Mouse (Mus musculus): ENCODE measurements around the gene Sacm1l. TPM values are rescaled to one million over a fixed set of nuclear protein-coding genes. Genes with fewer than 3 reads are reported as not detected.

Gene Sacm1l
- total RNA-seq, 2 experiments from 2014 or later = 41.1 to 44.5 TPM

DNA sequence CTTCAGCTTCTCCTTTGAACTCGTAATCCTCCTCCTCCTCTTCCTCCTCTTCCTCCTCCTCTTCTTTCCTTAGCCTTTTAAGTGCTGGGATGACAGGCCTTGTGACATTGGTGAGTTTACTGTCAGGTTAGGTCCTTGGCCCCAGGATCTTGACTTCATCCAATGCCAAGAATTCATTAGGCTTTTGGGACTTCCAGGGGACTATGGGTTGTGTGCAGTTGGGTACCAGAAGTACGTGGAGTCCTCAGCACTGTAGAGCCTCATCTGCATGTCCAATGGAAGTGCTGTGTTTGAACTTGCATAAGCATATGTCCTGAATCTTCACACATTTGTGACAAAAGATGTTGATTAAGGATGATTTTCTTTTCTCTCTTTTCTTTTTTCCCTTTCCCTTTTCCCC, 20.6 kb upstream of the Sacm1l start:
- no peak for DNase-seq (ENCODE audit: low spot score in 2 of 2)

DNA sequence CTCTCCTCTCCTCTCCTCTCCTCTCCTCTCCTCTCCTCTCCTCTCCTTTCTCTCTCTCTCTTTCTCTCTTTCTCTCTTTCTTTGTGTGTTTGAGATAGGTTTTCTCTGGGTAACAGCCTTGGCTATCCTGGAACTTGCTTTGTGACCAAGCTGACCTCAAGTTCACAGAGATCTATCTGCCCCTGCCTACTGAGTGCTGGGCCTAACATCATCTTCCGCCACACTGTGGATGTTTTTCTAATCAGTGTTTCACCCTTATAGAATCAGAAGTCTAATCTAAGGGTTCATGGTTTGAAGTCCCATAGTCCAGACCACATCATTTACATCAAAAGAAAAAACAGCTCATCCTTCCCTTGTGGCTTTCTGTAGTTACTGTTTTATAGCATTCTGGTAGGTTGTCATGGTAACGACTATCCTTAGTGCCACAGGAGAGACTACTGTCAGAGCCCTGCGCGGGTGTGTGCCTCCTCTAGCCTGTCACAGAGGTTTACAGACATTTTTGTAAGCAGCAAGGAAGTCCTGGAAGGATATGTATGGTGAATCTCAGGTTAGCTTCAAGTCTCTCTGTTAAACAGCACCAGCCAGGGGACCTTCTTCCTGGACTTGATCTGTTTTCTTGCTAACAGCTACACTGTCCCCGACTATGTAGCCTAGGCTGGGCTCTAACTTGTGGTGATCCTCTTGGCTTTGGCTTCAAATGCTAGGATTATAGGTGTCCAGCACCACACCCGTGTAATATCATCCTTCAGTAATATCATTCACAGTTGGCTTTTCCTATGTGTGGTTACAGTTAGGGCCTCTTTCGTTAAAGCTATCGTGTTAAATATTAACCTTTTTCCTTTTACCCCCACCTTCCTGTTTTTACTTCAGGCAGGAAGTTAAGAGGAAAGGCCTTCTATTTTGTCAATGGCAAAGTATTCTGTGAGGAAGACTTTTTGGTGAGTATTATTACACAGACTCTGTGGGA, 19.6 kb upstream of the Sacm1l start:
- no peak for DNase-seq (ENCODE audit: low spot score in 2 of 2)

DNA sequence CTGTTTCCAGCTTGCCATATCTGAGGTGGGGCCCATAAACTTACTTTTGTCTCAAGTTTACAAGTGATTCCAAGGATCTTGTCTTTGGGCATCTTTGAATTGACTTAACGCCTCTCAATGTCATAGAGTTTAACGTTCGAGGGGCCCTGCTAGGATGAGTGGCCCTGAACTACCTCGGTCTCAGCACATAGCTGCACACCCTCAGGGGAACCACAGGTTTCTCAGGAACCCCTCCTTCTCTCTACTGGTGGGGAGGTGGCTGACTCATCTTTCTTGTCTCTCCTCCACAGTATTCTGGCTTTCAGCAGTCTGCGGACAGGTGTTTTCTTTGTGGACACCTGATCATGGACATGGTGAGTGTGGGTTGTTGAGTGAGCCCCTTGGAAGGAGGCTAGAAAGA, 18.6 kb upstream of the Sacm1l start:
- DNase-seq (ENCODE audit: low spot score in 2 of 2) = no peak

DNA sequence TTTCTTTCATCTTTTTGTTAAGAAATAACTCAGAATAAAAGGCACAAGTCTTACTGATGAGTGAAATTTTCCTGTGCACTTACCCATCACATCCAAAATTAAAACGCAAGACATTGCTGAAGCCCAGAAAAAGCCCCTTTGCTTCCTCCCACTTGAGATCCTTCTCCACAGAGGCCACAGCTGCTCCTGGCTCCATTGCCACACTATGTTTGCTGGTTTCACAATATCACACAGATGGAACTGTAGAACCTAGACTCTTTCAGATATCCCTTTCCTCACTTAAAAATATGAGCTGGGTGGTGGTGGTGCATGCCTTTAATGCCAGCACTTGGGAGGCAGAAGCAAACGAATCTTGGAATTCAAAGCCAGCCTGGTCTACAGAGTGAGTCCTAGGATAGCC, 17.1 kb upstream of the Sacm1l start:
- no peak for DNase-seq (ENCODE audit: low spot score in 2 of 2)

DNA sequence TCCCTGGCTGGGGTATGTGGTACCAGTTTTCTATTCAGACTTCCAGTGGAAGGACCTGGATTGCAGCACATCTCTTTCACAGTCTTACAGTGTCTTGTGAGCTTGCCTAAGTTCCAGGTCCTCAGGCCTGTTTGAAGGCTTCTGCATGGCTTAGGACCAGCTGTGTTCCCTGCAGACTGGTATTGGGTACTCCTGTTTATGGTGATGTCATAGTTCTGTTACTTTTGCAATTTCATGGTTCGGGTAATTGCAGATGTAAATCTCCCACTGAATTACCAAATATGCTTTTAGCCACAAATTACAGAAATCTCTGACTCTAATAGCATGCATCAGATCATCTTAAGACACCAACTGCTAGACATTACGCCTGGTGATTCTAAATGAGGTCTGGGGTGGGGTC, 14.5 kb upstream of the Sacm1l start:
- no peak for DNase-seq (ENCODE audit: low spot score in 2 of 2)

DNA sequence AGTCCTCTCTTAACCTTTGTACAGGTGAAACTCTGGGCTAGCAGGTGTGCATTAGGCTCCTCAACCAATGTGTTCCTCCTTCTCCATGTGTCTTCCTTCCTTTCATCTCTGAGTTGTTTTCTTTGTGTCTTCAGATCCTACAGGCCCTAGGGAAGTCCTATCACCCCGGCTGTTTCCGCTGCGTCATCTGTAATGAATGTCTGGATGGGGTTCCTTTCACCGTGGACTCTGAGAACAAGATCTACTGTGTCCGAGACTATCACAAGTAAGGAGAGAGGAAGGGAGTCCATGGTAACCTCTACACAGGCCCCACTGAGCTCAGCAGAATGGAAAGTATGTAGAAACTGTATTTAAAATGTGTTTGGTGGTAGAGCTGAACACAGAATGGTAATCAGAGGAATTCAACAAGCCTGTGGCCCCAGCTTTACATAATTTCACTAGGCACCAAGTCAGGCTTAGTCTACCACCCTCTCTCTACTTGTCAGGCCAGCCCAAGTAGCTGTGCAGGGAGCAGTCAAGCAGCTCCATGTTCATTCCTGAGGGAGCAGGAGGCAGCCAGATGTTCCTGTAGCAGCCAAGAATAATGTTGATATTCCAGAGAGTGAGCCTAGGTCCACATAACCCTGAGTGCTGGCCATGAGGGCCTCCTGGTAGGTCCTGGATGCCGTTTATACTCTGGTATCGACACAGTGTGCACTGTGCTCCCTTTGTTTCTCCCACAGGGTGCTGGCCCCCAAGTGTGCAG, 12.7 kb upstream of the Sacm1l start:
- DNase-seq (ENCODE audit: low spot score in 2 of 2) = no peak

DNA sequence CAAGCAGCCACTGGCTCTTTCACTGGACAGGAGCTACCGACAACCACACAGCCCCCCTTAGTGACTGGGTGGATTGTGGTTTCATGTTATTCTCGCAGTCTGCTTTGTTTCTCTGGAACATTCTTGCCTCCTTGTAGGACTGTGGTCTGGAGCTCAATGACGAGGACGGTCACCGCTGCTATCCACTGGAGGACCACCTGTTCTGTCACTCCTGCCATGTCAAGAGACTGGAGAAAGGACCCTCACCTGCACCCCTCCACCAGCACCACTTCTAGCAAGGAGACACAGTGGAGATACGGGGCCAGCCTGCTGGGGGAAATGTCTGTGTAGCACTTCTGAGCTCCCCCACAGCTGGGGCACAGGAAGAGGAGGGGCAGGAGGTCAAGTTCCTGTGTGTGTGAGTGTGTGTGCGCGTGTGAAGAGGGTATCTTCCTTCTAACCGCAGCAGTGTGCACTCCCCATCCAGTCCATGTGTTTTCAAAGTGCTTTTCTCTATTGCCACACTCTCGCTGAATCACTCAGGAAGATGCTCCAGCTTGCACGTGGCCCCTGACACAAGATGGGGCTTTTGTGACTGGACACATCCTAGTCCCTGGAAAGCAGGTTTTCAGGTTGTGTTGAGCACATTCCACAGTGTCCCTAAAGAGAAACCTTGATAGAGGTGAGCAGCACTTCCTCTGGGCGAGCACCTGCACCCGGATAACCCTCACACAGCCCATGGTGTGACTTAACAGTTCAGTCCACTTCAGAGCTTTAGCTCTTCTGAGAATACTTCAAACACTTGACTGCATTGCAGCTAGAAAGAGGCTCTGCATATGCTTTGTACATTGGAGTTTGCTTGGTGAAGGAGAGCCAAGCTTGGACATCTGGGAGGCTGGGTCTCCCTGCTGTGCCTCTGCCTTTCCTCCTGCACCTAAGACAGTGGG, 10.3 kb upstream of the Sacm1l start:
- DNase-seq (ENCODE audit: low spot score in 2 of 2) = no peak

DNA sequence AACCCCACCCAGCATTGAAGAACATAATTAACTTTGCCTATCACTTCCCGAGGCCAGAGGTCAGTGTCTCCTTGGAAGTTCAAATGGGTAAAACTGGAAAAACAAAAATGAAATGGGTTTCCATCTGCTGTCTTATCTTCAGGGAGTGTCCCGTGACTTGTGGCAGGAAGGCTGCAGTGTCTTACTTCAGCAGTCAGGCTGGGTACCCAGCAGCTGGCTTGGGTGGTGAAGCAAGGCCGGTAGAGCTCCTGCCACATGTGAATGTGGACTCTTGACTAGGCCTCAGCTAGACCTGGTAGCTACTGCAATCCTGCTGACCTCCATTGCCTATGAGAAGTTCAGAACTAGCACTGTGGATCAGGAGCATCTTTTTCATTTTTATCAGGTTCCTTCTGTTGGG, 8.8 kb upstream of the Sacm1l start:
- DNase-seq (ENCODE audit: low spot score in 2 of 2) = no peak

DNA sequence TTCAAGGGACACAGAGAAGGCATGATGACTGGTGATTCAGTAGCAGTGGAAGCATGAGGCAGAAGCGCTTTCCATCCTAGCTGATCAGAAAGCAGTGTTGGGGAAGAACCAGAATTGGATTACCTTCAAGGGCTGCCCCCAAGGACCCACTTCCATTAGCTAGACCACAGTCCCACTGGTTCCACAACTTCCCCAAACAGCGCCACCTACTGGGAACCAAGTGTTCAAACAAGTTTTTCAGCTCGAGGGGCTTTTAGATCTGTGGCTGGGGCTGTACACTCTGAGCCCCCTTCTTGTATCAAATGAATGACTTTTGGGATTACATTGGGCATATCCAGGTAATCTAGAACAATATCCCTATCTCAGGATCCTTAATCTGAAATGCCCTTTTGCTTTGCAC, 5.9 kb upstream of the Sacm1l start:
- peak; percentile 34 to 58 for DNase-seq (ENCODE audit: low spot score in 2 of 2)

DNA sequence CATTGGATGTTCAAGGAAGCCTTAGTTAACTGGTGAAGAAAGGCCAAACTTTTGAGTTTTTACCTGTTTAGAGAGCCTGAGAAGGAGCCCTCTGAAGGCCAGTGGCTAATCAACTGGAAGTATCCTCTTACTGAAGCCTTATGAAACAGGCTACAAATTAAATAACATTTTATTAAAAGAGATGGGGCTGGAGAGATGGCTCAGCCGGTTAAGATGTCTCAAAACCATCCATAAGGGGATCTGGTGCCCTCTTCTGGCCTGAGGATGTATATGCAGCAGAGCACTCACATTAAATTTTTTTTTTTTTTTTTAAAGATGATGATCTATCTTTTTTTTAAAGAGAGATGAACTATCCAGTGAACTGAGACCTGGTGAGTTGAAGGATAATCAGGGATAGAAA, 4.5 kb upstream of the Sacm1l start:
- peak; percentile 42 to 69 for DNase-seq (ENCODE audit: low spot score in 2 of 2)

DNA sequence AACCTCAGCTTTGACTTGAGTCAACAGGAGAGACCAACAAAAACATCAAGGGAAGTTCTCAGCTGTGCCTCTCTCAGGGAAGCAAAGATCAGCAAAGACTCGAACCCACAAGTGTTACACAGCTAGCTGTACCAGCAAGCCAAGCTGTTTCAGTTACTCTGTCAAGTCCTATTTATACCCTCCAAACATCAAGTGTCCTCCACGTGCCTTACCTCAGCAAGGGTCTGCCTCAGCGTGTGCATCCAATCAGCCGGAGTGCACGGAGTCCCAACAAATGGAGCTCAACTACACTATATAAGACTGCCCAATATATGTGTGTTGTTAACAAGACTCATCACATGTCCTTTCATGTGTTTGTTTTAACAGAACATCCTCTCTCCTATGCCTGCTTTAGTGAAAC, 3.1 kb upstream of the Sacm1l start:
- DNase-seq (ENCODE audit: low spot score in 2 of 2) = no peak

DNA sequence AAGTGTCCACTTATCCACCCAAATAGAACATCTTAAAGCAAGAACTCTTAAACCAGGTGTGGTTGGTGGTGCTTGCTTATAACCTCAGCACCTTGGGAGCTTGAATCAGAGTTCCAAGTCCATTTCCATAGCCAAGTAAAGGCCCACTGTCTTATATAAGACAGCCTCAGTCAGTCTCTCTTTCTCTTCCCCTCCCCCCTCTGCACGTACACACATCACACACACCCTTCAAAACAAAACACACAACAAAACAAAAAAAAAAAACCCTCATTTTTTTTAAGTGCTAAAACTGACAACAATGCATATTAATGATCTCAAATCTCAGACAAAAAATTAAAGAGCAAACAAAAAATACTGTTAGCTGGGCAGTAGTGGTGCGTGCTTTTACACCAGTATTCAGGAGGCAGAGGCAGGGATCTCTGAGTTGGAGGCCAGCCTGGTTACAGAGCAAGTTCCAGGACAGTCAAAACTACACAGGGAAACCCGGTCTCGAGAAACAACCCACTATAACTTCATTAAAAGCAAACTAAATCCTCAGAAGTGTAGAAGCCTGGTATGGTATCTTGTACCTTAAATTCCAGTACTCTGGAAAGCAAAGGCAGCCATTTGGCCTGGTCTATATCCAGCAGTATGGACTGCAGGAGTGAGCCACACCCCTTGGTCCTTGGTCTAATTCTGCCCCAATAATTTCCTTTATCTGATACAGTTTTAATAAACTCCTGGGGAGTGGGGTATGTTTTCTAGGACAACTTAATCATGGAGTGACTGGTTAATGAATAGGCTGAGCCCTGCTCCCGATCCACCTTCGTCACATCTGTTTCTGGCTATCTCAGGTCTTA, 1.3 kb upstream of the Sacm1l start:
- DNase-seq (ENCODE audit: low spot score in 2 of 2) = no peak

DNA sequence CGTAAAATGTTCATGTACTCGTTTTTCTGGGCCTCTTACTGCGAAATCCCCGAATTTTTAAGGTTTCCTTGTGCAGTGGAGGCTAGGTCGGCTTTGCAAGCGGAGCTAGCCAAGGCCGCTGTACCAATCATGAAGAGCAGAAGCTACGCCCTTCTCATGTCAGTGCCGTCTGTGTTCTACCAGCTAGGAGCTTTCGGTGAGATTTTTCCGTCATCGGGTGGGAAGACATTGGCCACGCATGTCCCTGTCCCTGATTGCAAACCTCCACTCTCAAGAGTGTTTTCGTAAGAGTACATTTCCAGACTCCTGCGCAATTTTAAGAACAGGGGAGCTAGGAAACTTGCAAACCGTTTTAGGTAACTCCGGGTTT, 648 bp upstream of the Sacm1l start:
- peak in 1 of 2 experiments; percentile 55 for DNase-seq (ENCODE audit: low spot score in 2 of 2)

DNA sequence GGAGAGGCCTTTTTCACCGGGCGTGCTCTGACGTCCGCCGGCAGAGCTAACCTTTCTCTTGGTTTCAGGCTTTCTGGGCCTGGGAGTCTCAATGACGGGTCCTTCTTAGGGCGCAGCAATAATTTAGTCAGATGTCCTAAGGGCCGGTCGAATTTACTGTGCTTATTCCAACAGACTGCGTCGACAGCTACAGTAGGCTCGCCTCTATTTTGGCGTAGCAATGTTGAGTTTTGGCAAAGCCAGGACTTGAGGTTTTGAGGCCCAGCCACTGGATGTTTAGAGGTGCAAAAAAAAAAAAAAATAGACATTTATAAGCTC, 558 bp downstream of the Sacm1l start:
- DNase-seq (ENCODE audit: low spot score in 2 of 2) = no peak

DNA sequence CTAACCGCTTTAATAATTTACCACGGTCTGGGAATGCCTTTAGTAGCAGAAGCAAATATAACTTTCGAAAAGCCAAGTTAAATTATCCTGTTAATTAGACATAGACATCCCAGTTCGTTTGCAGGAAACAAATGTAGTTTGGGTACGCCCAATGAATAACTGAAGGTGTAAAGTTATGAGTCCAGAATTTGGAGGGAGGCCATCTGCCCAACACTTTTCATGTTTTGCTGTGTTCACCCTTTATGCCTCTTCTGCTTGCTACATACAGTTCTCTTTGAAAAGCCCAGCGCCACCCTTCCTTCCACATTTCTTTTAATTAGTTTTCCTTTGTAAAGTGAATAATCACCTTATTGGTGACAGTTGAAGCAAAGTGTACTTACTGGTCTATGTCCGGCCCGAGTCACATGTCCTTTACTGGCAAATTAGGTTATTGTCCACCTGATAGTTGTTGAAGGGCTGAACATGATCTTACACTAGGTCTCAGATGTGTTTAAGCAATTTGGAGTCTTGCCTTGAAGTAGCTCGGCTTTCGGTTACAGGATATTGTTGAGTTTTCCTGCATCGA, 1.1 kb downstream of the Sacm1l start:
- no peak for DNase-seq (ENCODE audit: low spot score in 2 of 2)

DNA sequence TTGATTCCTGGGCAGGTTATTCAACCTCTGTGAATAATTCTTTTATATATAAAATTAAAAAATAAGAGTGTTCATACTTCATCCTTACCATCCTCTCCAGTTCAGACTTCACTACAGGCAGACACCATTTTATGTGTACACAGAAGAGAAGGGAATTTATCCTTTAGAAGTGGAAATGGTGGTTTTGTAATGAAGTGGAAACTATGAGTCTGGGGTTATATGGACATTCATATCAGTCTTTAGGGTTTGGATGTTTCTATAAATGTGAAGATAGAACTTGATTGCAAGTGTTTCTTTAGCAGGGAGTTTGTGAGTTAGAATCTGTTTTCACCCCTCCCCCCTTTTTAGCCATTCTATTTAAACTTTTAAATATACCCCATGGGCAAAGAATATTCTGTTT, 1.7 kb downstream of the Sacm1l start:
- DNase-seq (ENCODE audit: low spot score in 2 of 2) = no peak

DNA sequence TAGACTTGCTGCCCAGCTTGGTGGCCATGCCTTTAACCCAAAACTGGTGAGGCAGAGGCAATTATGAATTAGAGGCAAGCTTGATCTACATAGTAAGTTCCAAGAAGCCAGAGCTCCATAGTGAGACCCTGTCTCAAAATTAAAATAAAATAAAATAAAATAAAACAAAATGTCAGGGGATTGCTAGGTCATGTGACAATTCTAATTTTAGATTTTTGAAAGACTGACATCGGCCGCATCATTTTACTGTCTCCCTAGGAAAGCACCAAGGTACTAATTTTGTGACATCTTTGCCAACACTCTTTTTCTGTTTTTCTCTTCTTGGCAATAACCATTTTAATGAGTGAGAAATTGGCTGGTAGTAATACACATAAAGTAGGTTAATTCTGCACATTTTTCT, 7.1 kb downstream of the Sacm1l start:
- no peak for DNase-seq (ENCODE audit: low spot score in 2 of 2)

DNA sequence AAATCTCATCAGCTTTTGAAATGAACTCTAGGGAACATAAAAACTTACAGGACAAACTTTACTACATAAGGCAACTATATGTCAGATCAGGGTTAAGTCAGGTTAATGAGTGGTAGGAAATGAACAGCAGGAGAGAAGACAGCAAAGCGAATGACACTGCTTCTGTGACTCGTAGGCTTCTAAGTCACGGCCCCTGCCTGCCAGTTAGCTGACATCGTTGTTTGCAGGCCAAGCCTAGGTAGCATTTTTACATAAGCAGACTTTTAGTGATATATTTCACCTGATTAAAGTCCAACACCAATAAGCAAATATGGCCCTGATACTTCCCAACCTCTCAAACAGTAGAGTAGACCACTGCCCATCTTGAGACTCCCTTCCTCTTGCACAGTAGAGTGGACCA, 8.6 kb downstream of the Sacm1l start:
- DNase-seq (ENCODE audit: low spot score in 2 of 2) = no peak

DNA sequence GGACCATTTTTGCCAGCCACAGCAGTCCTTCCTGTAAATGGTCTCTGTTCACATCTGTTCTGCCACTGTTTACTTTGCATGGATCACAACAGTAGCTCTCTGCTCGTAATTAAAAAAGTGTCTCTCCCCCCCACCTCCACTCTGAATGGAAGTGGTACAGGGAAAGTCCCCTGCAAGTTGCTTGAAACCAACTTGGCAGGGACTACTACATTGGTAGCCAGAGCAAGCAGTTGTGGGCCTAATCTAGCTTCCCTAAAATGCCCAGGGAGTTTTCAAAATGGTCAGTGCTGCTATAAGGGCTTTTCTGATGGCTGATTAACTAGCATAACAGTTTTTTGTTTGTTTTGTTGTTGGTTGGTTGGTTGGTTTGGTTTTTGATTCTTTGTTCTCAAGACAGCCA, 9.5 kb downstream of the Sacm1l start:
- DNase-seq (ENCODE audit: low spot score in 2 of 2) = no peak

DNA sequence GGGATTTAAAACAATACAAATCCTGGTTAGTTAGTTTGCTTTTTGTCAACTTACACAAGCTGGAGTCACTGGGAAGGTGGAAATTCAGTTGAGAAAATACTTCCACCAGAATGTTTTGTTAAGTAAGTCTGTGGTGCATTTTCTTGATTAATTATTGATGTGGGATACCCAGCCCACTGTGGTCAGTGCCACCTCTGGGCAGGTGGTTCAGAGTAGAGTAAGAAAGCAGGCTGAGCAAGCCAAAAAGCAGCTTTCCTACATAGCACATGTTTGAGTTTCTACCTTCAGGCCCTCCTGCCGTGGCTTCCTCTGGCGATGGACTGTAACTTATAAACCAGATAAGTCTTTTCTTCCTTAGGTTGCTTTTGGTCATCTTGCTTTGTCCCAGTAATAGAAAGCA, 10.3 kb downstream of the Sacm1l start:
- no peak for DNase-seq (ENCODE audit: low spot score in 2 of 2)
